9 mouse cellular contexts compared by ENCODE assay signal in the genomic region with DNA sequence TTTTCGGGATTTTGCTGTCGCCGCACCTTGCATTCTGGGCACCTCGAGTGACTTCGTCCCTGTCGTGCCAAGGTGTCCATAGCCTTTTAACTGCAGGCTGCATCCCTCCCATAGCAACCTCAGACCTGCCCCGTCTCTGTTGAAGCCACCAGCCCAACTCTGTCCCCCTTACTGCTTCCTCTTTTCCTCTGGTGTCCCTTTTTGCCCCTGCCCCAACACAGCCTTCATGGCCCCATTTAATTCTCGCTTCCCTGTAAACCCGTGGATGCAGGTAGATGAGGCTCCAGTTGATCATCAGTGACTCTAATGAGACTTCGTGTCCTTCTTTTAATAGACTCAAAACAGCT. TPM values are rescaled to one million over a fixed set of nuclear protein-coding genes. Genes with fewer than 3 reads are reported as not detected.
DNase-seq lines count a peak whose midpoint lies in the region; ATAC-seq and TF ChIP-seq lines count a peak whose summit lies in the region.
"Had no signal": no experiment of that assay in that cellular context is flagged by ENCODE, and none has a peak within 500 bp of the region (broad histone marks: within the 10 kb centered on the region; RNA-seq: fewer than 3 reads in every experiment).

No protein-coding gene starts in this region.

- H3K9me3 ChIP-seq in embryonic facial prominence, embryonic 13.5 days: no peaks in the 10 kb centered on the region
- no peaks in the 10 kb centered on the region for H3K9me3 ChIP-seq in limb, embryonic 10.5 days (replicated peaks)
- H3K9me3 ChIP-seq in neural tube, embryonic 12.5 days: no peaks in the 10 kb centered on the region

- H3K9ac ChIP-seq in embryonic facial prominence, embryonic 13.5 days: peak overlapping the region; percentile 99
- peak overlapping the region; percentile 97 for H3K9ac ChIP-seq in neural tube, embryonic 12.5 days

- peaks cover 38% of the 10 kb centered on the region for H3K36me3 ChIP-seq in embryonic facial prominence, embryonic 13.5 days
- peaks cover 48% of the 10 kb centered on the region for H3K36me3 ChIP-seq in limb, embryonic 10.5 days
- peaks cover 41% of the 10 kb centered on the region for H3K36me3 ChIP-seq in neural tube, embryonic 12.5 days

- H3K27ac ChIP-seq in layer of hippocampus, adult 2 months: peak overlapping the region; percentile 94
- H3K27ac ChIP-seq in embryonic facial prominence, embryonic 13.5 days: peak overlapping the region; percentile 87
- peak overlapping the region; percentile 96 for H3K27ac ChIP-seq in limb, embryonic 10.5 days
- H3K27ac ChIP-seq in neural tube, embryonic 12.5 days: no peak overlapping the region

- peak overlapping the region; percentile 94 for H3K4me2 ChIP-seq in embryonic facial prominence, embryonic 13.5 days
- H3K4me2 ChIP-seq in neural tube, embryonic 12.5 days (replicated peaks): peak overlapping the region; percentile 88

- H3K4me3 ChIP-seq in layer of hippocampus, adult 2 months: peak overlapping the region; percentile 87
- H3K4me3 ChIP-seq in embryonic facial prominence, embryonic 13.5 days: peak overlapping the region; percentile 96
- H3K4me3 ChIP-seq in limb, embryonic 10.5 days: peak overlapping the region; percentile 94
- peak overlapping the region; percentile 73 for H3K4me3 ChIP-seq in neural tube, embryonic 12.5 days

- WGBS in embryonic facial prominence, embryonic 13.5 days: 4% methylated on average over 10 of the region's 10 CpGs
- 6% methylated on average over 10 of the region's 10 CpGs for WGBS in limb, embryonic 10.5 days
- WGBS in neural tube, embryonic 12.5 days: 5% methylated on average over 10 of the region's 10 CpGs

- ATAC-seq in embryonic facial prominence, embryonic 13.5 days (ENCODE audit: insufficient number of reproducible peaks, insufficient read depth, low FRiP score, low TSS enrichment, low read depth): no peak
- ATAC-seq in neural tube, embryonic 12.5 days (ENCODE audit: low FRiP score, low read depth): no peak; the same call in 1 of the 2 replicates

- peaks cover 20% of the 10 kb centered on the region for H3K4me1 ChIP-seq in embryonic facial prominence, embryonic 13.5 days
- peaks cover 13% of the 10 kb centered on the region for H3K4me1 ChIP-seq in limb, embryonic 10.5 days
- H3K4me1 ChIP-seq in neural tube, embryonic 12.5 days: peaks cover 19% of the 10 kb centered on the region

- DNase-seq in layer of hippocampus, adult 2 months (ENCODE audit: low spot score in 2 of 2): no peak
- no peak for DNase-seq in layer of hippocampus, adult 8-10 months (ENCODE audit: low spot score in 2 of 2)
- no peak for DNase-seq in limb, embryonic 10.5 days (ENCODE audit: low spot score)
- DNase-seq in embryo, embryonic 11 days: no peak
- no peak for DNase-seq in gastrocnemius, postnatal 25 days
- DNase-seq in layer of hippocampus, postnatal 36 days: no peak

- H3K27me3 ChIP-seq in embryonic facial prominence, embryonic 13.5 days: no peaks in the 10 kb centered on the region
- no peaks in the 10 kb centered on the region for H3K27me3 ChIP-seq in limb, embryonic 10.5 days (ENCODE audit: low read depth, poor library complexity, severe bottlenecking)
- no peaks in the 10 kb centered on the region for H3K27me3 ChIP-seq in neural tube, embryonic 12.5 days (replicated peaks)

- TF ChIP-seq CTCF in layer of hippocampus, adult 2 months (conservative IDR thresholded peaks at IDR 0.05): no peak

RNA-seq across cellular contexts. Expression of a gene that starts 0.6 kb away (rescaled TPM):
- total RNA-seq in layer of hippocampus, adult 2 months (2021): 10 to 100 TPM; 64.7 to 66.7 TPM
- 10 to 100 TPM; 59.4 to 66.0 (median 60.5) TPM for total RNA-seq in layer of hippocampus, adult 8-10 months (2022)
- polyA plus RNA-seq in embryonic facial prominence, embryonic 13.5 days (2015; fragmentation: Nextera tagmentation; extraction: Ambion mirVana): 167 and 174 TPM in 2 replicates
- polyA plus RNA-seq in limb, embryonic 10.5 days (2016; fragmentation: Nextera tagmentation; extraction: Ambion mirVana): 179 and 186 TPM in 2 replicates
- 149 and 159 TPM in 2 replicates for polyA plus RNA-seq in neural tube, embryonic 12.5 days (2016; fragmentation: Nextera tagmentation; extraction: Ambion mirVana)
- total RNA-seq in gastrocnemius, postnatal 25 days (2021): 10 to 100 TPM; 40.5 to 44.6 TPM
- 10 to 100 TPM; 60.2 to 67.8 TPM for total RNA-seq in layer of hippocampus, postnatal 36 days (2021)

RNA-seq across cellular contexts. Expression of a gene that starts 19.6 kb away (rescaled TPM):
- total RNA-seq in layer of hippocampus, adult 2 months (2021): 1 to 10 TPM in 1 of 2 experiments, under 1 TPM in 1; 0.87 to 1.3 TPM
- 1 to 10 TPM in 3 of 4 experiments, under 1 TPM in 1; 0.87 to 2.4 (median 1.9) TPM for total RNA-seq in layer of hippocampus, adult 8-10 months (2022)
- 3.9 and 4.6 TPM in 2 replicates for polyA plus RNA-seq in embryonic facial prominence, embryonic 13.5 days (2015; fragmentation: Nextera tagmentation; extraction: Ambion mirVana)
- polyA plus RNA-seq in limb, embryonic 10.5 days (2016; fragmentation: Nextera tagmentation; extraction: Ambion mirVana): 1.3 and 3.2 TPM in 2 replicates
- polyA plus RNA-seq in neural tube, embryonic 12.5 days (2016; fragmentation: Nextera tagmentation; extraction: Ambion mirVana): 2.4 and 3.4 TPM in 2 replicates
- not detected for total RNA-seq in gastrocnemius, postnatal 25 days (2021)
- total RNA-seq in layer of hippocampus, postnatal 36 days (2021): 1 to 10 TPM in 1 of 2 experiments, under 1 TPM in 1; 0.91 to 1.7 TPM
- polyA plus RNA-seq: large intestine, adult 2 months had no signal

RNA-seq across cellular contexts. Expression of a gene that starts 22.9 kb away (rescaled TPM):
- 1 to 10 TPM; 2.6 to 4.5 TPM for total RNA-seq in layer of hippocampus, adult 2 months (2021)
- 1 to 10 TPM; 2.1 to 7.2 (median 5.2) TPM for total RNA-seq in layer of hippocampus, adult 8-10 months (2022)
- 8.6 and 9.5 TPM in 2 replicates for polyA plus RNA-seq in embryonic facial prominence, embryonic 13.5 days (2015; fragmentation: Nextera tagmentation; extraction: Ambion mirVana)
- polyA plus RNA-seq in limb, embryonic 10.5 days (2016; fragmentation: Nextera tagmentation; extraction: Ambion mirVana): 4.0 and 6.2 TPM in 2 replicates
- 5.9 and 7.9 TPM in 2 replicates for polyA plus RNA-seq in neural tube, embryonic 12.5 days (2016; fragmentation: Nextera tagmentation; extraction: Ambion mirVana)
- total RNA-seq in gastrocnemius, postnatal 25 days (2021): 1 to 10 TPM; 1.4 to 1.8 TPM
- total RNA-seq in layer of hippocampus, postnatal 36 days (2021): 1 to 10 TPM; 2.5 TPM

RNA-seq across cellular contexts. Expression of a gene that starts 27.8 kb away (rescaled TPM):
- 1 to 10 TPM in 1 of 2 experiments, under 1 TPM in 1; 0.69 to 1.0 TPM for total RNA-seq in layer of hippocampus, adult 2 months (2021)
- total RNA-seq in layer of hippocampus, adult 8-10 months (2022): 1 to 10 TPM; 1.0 to 1.6 (median 1.2) TPM
- 0.23 and 0.28 TPM in 2 replicates for polyA plus RNA-seq in embryonic facial prominence, embryonic 13.5 days (2015; fragmentation: Nextera tagmentation; extraction: Ambion mirVana)
- not detected in 2 replicates for polyA plus RNA-seq in limb, embryonic 10.5 days (2016; fragmentation: Nextera tagmentation; extraction: Ambion mirVana)
- not detected in 2 replicates for polyA plus RNA-seq in neural tube, embryonic 12.5 days (2016; fragmentation: Nextera tagmentation; extraction: Ambion mirVana)
- 1 to 10 TPM in 1 of 2 experiments, under 1 TPM in 1; 0.18 to 1.2 TPM for total RNA-seq in gastrocnemius, postnatal 25 days (2021)
- under 1 TPM; 0.82 to 0.88 TPM for total RNA-seq in layer of hippocampus, postnatal 36 days (2021)

RNA-seq across cellular contexts. Expression of a gene that starts 42.3 kb away (rescaled TPM):
- total RNA-seq in layer of hippocampus, adult 2 months (2021): not detected
- total RNA-seq in layer of hippocampus, adult 8-10 months (2022): 1 to 10 TPM in 2 of 4 experiments, under 1 TPM in 1, not detected in 1; 0.33 to 5.8 (median 5.2) TPM
- 0.26 and 0.59 TPM in 2 replicates for polyA plus RNA-seq in embryonic facial prominence, embryonic 13.5 days (2015; fragmentation: Nextera tagmentation; extraction: Ambion mirVana)
- polyA plus RNA-seq in limb, embryonic 10.5 days (2016; fragmentation: Nextera tagmentation; extraction: Ambion mirVana): not detected in 2 replicates
- not detected in 2 replicates for polyA plus RNA-seq in neural tube, embryonic 12.5 days (2016; fragmentation: Nextera tagmentation; extraction: Ambion mirVana)
- total RNA-seq in gastrocnemius, postnatal 25 days (2021): under 1 TPM in 1 of 2 experiments, not detected in 1; 0.75 TPM
- total RNA-seq in layer of hippocampus, postnatal 36 days (2021): under 1 TPM in 1 of 2 experiments, not detected in 1; 0.33 TPM
